Mouse (Mus musculus): ENCODE data around the gene Ybx1.

- TF ChIP-seq CTCF (IDR thresholded peaks at IDR 0.05) (no peak), EP300 (IDR thresholded peaks at IDR 0.05) (no peak)
Measured at GRCm38 (mm10) chr4:119297361-119297760, 3.0 kb upstream of the Ybx1 start.

All from lung, postnatal 0 days (tissue).